Mouse (Mus musculus) common myeloid progenitor, adult 5-6 weeks (primary cell): ENCODE data around the gene Kat8. TPM values are rescaled to one million over a fixed set of nuclear protein-coding genes. Genes with fewer than 3 reads are reported as not detected.

Experiments
- ATAC-seq: replicated peaks from 2 replicates; pipeline ENCODE4 v1.8.0; 2016; ENCODE audit warnings: low read depth, mild to moderate bottlenecking, moderate TSS enrichment, inconsistent platforms; ENCODE audit not compliant: poor library complexity, severe bottlenecking
- total RNA-seq: library from RNA; stranded (forward); fragments of 200-1000, 187-1606 nt; gene quantifications from 2 replicates; pipeline ENCODE4 v1.2.3, GENCODE M21; 2017

Gene Kat8
- total RNA-seq, 1 experiment from 2014 or later, result 36.0 TPM

GRCm38 (mm10) chr7:127974413-127974930 is 62.2 kb downstream of the Kat8 start:
- no peak for ATAC-seq

Other genes starting within 250 kb of the Kat8 start
- gene Bcl7c, start 203.6 kb upstream of the Kat8 start, total RNA-seq, result 54.4 and 68.0 TPM in 2 replicates
- gene Ctf1, start 199.8 kb upstream of the Kat8 start, total RNA-seq, result 0.14 TPM in 1 of 2 replicates, not detected in the other
- gene Ctf2, start 180.3 kb upstream of the Kat8 start, total RNA-seq, result not detected in 2 replicates
- 14.6 and 21.4 TPM in 2 replicates for gene Fbxl19, start 168.0 kb upstream of the Kat8 start, total RNA-seq
- 24.5 and 40.6 TPM in 2 replicates for gene Orai3, start 142.7 kb upstream of the Kat8 start, total RNA-seq
- 15.1 and 16.6 TPM in 2 replicates for gene Setd1a, start 135.8 kb upstream of the Kat8 start, total RNA-seq
- gene Gm49388, start 126.9 kb upstream of the Kat8 start, total RNA-seq, result 1.4 TPM in 1 of 2 replicates, not detected in the other
- gene Hsd3b7, start 111.9 kb upstream of the Kat8 start, total RNA-seq, result 36.7 and 52.3 TPM in 2 replicates
- 47.6 and 56.9 TPM in 2 replicates for gene Stx4a, start 88.2 kb upstream of the Kat8 start, total RNA-seq
- 0.64 TPM in 1 of 2 replicates, not detected in the other for gene Stx1b, start 88.0 kb upstream of the Kat8 start, total RNA-seq
- 47.1 and 50.4 TPM in 2 replicates for gene Zfp646, start 36.3 kb upstream of the Kat8 start, total RNA-seq
- gene Zfp668, start 35.7 kb upstream of the Kat8 start, total RNA-seq, result 3.2 and 10.5 TPM in 2 replicates
- gene Prss53, start 21.5 kb upstream of the Kat8 start, total RNA-seq, result 0.27 TPM in 1 of 2 replicates, not detected in the other
- not detected in 2 replicates for gene Gm21974, start 17.1 kb upstream of the Kat8 start, total RNA-seq
- 27.6 and 34.0 TPM in 2 replicates for gene Vkorc1, start 16.9 kb upstream of the Kat8 start, total RNA-seq
- gene Bckdk, start 8.4 kb upstream of the Kat8 start, total RNA-seq, result 40.9 and 47.1 TPM in 2 replicates
- not detected in 2 replicates for gene Prss8, start 17.6 kb downstream of the Kat8 start, total RNA-seq
- gene Prss36, start 34.2 kb downstream of the Kat8 start, total RNA-seq, result 2.4 and 4.3 TPM in 2 replicates
- 79.4 and 108 TPM in 2 replicates for gene Fus, start 54.9 kb downstream of the Kat8 start, total RNA-seq
- 19.8 and 27.3 TPM in 2 replicates for gene Pycard, start 81.4 kb downstream of the Kat8 start, total RNA-seq
- not detected in 2 replicates for gene Trim72, start 91.4 kb downstream of the Kat8 start, total RNA-seq
- gene Itgam, start 150.1 kb downstream of the Kat8 start, total RNA-seq, result 10.8 and 12.8 TPM in 2 replicates
- not detected in 2 replicates for gene Gm49368, start 150.2 kb downstream of the Kat8 start, total RNA-seq
- 3.0 and 4.1 TPM in 2 replicates for gene Itgax, start 217.0 kb downstream of the Kat8 start, total RNA-seq
- 0.34 TPM in 1 of 2 replicates, not detected in the other for gene Itgad, start 241.9 kb downstream of the Kat8 start, total RNA-seq